Comparison of ENCODE assay signal across 9 mouse cellular contexts in the genomic region with DNA sequence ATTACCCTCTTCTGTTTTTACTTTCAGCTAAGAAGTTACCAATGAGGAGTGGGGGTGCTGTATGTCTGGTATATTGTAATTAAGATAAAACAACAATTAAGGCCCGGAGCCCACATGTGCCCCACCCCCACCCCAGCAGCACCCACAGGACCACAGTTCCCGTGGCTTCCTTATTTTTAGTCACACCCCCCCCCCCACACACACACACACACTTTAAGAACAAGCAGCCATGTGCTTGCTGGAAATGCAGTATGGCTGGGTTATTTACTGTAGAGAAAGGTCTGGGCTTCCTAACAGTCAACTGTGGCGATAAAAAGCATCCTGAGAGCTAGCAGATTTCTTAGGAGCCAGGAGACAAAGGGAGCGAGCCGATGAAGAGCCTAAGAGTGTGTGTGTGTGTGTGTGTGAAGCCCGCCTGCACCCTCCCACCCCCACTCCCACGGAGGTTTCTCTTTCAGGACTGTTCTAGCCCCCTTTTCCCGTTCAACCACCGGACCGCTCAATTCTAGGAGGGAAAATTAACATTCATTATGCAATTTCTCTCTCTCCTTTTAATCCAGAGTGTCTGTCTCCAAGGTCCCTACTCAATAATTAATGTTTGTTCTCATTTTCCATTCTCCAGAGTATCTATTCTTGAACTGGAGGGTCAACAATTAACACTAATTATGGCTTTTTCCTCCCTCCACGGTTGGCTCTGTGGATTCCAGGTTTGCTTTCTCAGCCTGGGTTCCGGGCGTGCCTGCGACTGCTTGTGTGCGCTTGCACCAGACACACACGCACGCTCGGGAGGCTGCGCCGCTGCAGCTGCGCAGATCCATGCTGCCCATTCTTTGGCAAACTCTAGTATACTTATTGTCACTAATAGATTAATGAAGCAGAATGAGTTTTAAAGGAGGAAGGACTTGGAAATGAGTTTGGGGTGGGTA. TPM values are rescaled to one million over a fixed set of nuclear protein-coding genes. Genes with fewer than 3 reads are reported as not detected.
A peak's percentile ranks its signal among the peaks of the same experiment; 100 is the strongest.
DNase-seq lines count a peak whose midpoint lies in the region; ATAC-seq lines count a peak whose summit lies in the region.
"Had no signal": no experiment of that assay in that cellular context is flagged by ENCODE, and none has a peak within 500 bp of the region (broad histone marks: within the 10 kb centered on the region; RNA-seq: fewer than 3 reads in every experiment).

No protein-coding gene starts in this region.

- WGBS in lung, embryonic 16.5 days = 44% methylated on average over 21 of the region's 21 CpGs
- WGBS in limb, embryonic 11.5 days = 51% methylated on average over 21 of the region's 21 CpGs

- peak overlapping the region; percentile 18; the same call in 1 of the 2 replicates for H3K4me3 ChIP-seq in lung, embryonic 16.5 days (ENCODE audit: low read length)
- H3K4me3 ChIP-seq in limb, embryonic 11.5 days (ENCODE audit: low read depth, low read length) = no peak overlapping the region
- H3K4me3 ChIP-seq: megakaryocyte, embryonic 14.5 days had no signal

- H3K4me2 ChIP-seq in lung, embryonic 16.5 days (ENCODE audit: low read depth, low read length) = peak overlapping the region; percentile 41; the same call in 1 of the 2 replicates
- peak overlapping the region; percentile 20; the same call in 1 of the 2 replicates for H3K4me2 ChIP-seq in limb, embryonic 11.5 days (ENCODE audit: low read depth, severe bottlenecking)

- H3K27me3 ChIP-seq in lung, embryonic 16.5 days (ENCODE audit: control insufficient read depth, insufficient read depth, low read depth, low read length) = no peaks in the 10 kb centered on the region
- no peaks in the 10 kb centered on the region for H3K27me3 ChIP-seq in limb, embryonic 11.5 days (ENCODE audit: control insufficient read depth, insufficient read depth, low read length)

- H3K4me1 ChIP-seq in lung, embryonic 16.5 days (replicated peaks; ENCODE audit: control insufficient read depth, insufficient read depth, low read length) = peaks cover 9% of the 10 kb centered on the region
- peaks cover 3% of the 10 kb centered on the region; the same call in 1 of the 2 replicates for H3K4me1 ChIP-seq in limb, embryonic 11.5 days (ENCODE audit: control insufficient read depth, insufficient read depth, low read length)
- H3K4me1 ChIP-seq: megakaryocyte, embryonic 14.5 days had no signal

- H3K9me3 ChIP-seq in lung, embryonic 16.5 days (ENCODE audit: control insufficient read depth, low read length) = no peaks in the 10 kb centered on the region
- H3K9me3 ChIP-seq in limb, embryonic 11.5 days (ENCODE audit: control insufficient read depth, low read length) = no peaks in the 10 kb centered on the region
- H3K9me3 ChIP-seq: megakaryocyte, embryonic 14.5 days had no signal

- H3K36me3 ChIP-seq in lung, embryonic 16.5 days (ENCODE audit: control insufficient read depth, insufficient read depth, low read length) = no peaks in the 10 kb centered on the region
- no peaks in the 10 kb centered on the region for H3K36me3 ChIP-seq in limb, embryonic 11.5 days (ENCODE audit: control insufficient read depth, insufficient read depth, low read length)

- no peak for ATAC-seq in cerebellum, adult (ENCODE audit: insufficient number of reproducible peaks, low FRiP score, low TSS enrichment)
- ATAC-seq in lung, embryonic 16.5 days (ENCODE audit: low read depth) = 0 out of 2 replicates have a peak, but pooled peaks have one; percentile 26
- ATAC-seq in limb, embryonic 11.5 days (ENCODE audit: insufficient number of reproducible peaks, low FRiP score, low TSS enrichment, low read depth) = no peak

- peak overlapping the region; percentile 43 for H3K9ac ChIP-seq in lung, embryonic 16.5 days (ENCODE audit: low read length)
- peak overlapping the region; percentile 45; the same call in 1 of the 2 replicates for H3K9ac ChIP-seq in limb, embryonic 11.5 days (ENCODE audit: low read length)

- peak; percentile 46 to 49 for DNase-seq in cerebellum, postnatal 10 days
- no peak for DNase-seq in lung, postnatal 14 days
- DNase-seq in limb, embryonic 11.5 days (ENCODE audit: low spot score) = no peak
- peak; percentile 50 for DNase-seq in right cerebral cortex, postnatal 4 days
- DNase-seq in adrenal gland, postnatal 4 days (ENCODE audit: low spot score in 2 of 2) = no peak
- DNase-seq in ovary, postnatal 14 days (ENCODE audit: low spot score) = no peak

- no peak overlapping the region for H3K27ac ChIP-seq in lung, embryonic 16.5 days (ENCODE audit: low read length)
- no peak overlapping the region for H3K27ac ChIP-seq in limb, embryonic 11.5 days (replicated peaks; ENCODE audit: low read depth, low read length)

RNA-seq across cellular contexts. Expression of a gene that starts 58.5 kb away (rescaled TPM):
- 2.0 and 2.3 TPM in 2 replicates for polyA plus RNA-seq in lung, embryonic 16.5 days (2015; fragmentation: Nextera tagmentation; extraction: Ambion mirVana)
- 0.51 and 0.55 TPM in 2 replicates for polyA plus RNA-seq in limb, embryonic 11.5 days (2014; fragmentation: Nextera tagmentation; extraction: Ambion mirVana)
- total RNA-seq in adrenal gland, postnatal 4 days (2021) = 10 to 100 TPM; 31.3 to 33.2 TPM

Comparison
In these comparisons a context has a peak if more than half of its experiments do, and no peak if none do; other contexts are left out.
1. DNase-seq: peak in cerebellum, postnatal 10 days (2 of 2) and right cerebral cortex, postnatal 4 days (single experiment); none in lung, postnatal 14 days (single experiment), limb, embryonic 11.5 days (single experiment), adrenal gland, postnatal 4 days (0 of 2) and ovary, postnatal 14 days (single experiment).